In genomic region chr14:72819037-72819436, GRCm38 (mm10) we compare ENCODE assay signal across 25 mouse cellular contexts.
"Had no signal": no experiment of that assay in that cellular context is flagged by ENCODE, and none has a peak within 500 bp of the region (broad histone marks: within the 10 kb centered on the region; RNA-seq: fewer than 3 reads in every experiment).

No protein-coding gene starts in this region.

- DNase-seq: cerebellum, adult 9-10 months; cerebellum, adult 9-11 months; cerebellum, postnatal 10 days; cerebellum, postnatal 14 days; cerebellum, postnatal 25 days; cerebellum, postnatal 36 days; embryo, embryonic 11 days; forebrain, postnatal 0 days; gastrocnemius, adult 2 months; gastrocnemius, postnatal 14 days; gastrocnemius, postnatal 25 days; gastrocnemius, postnatal 36 days; heart, adult 11 months; heart, adult 18-20 months; heart, adult 2 months had no signal

- H3K27ac ChIP-seq: embryonic facial prominence, embryonic 10.5 days; embryonic facial prominence, embryonic 12.5 days; embryonic facial prominence, embryonic 13.5 days; embryonic facial prominence, embryonic 15.5 days; forebrain, embryonic 10.5 days; forebrain, embryonic 12.5 days; forebrain, embryonic 13.5 days; forebrain, embryonic 15.5 days; gastrocnemius, adult 2 months; heart, adult 2 months; heart, embryonic 10.5 days had no signal

- H3K4me1 ChIP-seq: embryonic facial prominence, embryonic 12.5 days; embryonic facial prominence, embryonic 13.5 days; embryonic facial prominence, embryonic 15.5 days; heart, embryonic 10.5 days had no signal

- H3K36me3 ChIP-seq: embryonic facial prominence, embryonic 10.5 days; embryonic facial prominence, embryonic 12.5 days; embryonic facial prominence, embryonic 13.5 days; embryonic facial prominence, embryonic 15.5 days; forebrain, embryonic 10.5 days; forebrain, embryonic 12.5 days; forebrain, embryonic 15.5 days; heart, embryonic 10.5 days had no signal

- H3K4me3 ChIP-seq: embryonic facial prominence, embryonic 10.5 days; embryonic facial prominence, embryonic 12.5 days; embryonic facial prominence, embryonic 13.5 days; embryonic facial prominence, embryonic 15.5 days; erythroblast, embryonic 14.5 days; forebrain, embryonic 10.5 days; forebrain, embryonic 12.5 days; forebrain, embryonic 13.5 days; forebrain, embryonic 15.5 days; gastrocnemius, adult 2 months; heart, adult 2 months; heart, embryonic 10.5 days had no signal

- H3K27me3 ChIP-seq: embryonic facial prominence, embryonic 12.5 days; embryonic facial prominence, embryonic 13.5 days; embryonic facial prominence, embryonic 15.5 days; forebrain, embryonic 12.5 days; forebrain, embryonic 13.5 days; forebrain, embryonic 15.5 days had no signal

- H3K9ac ChIP-seq: embryonic facial prominence, embryonic 12.5 days; embryonic facial prominence, embryonic 13.5 days; embryonic facial prominence, embryonic 15.5 days; forebrain, embryonic 12.5 days; forebrain, embryonic 13.5 days; forebrain, embryonic 15.5 days; forebrain, postnatal 0 days had no signal

- H3K9me3 ChIP-seq: embryonic facial prominence, embryonic 10.5 days; embryonic facial prominence, embryonic 12.5 days; embryonic facial prominence, embryonic 13.5 days; embryonic facial prominence, embryonic 15.5 days; forebrain, embryonic 10.5 days; forebrain, embryonic 12.5 days; forebrain, embryonic 13.5 days; forebrain, embryonic 15.5 days; heart, embryonic 10.5 days had no signal

- H3K4me2 ChIP-seq: embryonic facial prominence, embryonic 12.5 days; embryonic facial prominence, embryonic 13.5 days; embryonic facial prominence, embryonic 15.5 days; forebrain, embryonic 12.5 days; forebrain, embryonic 13.5 days; forebrain, embryonic 15.5 days had no signal
